ENCODE assay signal across 9 mouse cellular contexts in genomic region chr19:6453349-6453748, GRCm38 (mm10). TPM values are rescaled to one million over a fixed set of nuclear protein-coding genes. Genes with fewer than 3 reads are reported as not detected.
DNase-seq lines count a peak whose midpoint lies in the region; ATAC-seq and TF ChIP-seq lines count a peak whose summit lies in the region.
"Had no signal": no experiment of that assay in that cellular context is flagged by ENCODE, and none has a peak within 500 bp of the region (broad histone marks: within the 10 kb centered on the region; RNA-seq: fewer than 3 reads in every experiment).

No protein-coding gene starts in this region.

- DNase-seq in cerebellum, adult 18-20 months: peak; percentile 73 to 77
- peak; percentile 20 for DNase-seq in forebrain, embryonic 14.5 days (ENCODE audit: low spot score)
- DNase-seq in hindbrain, postnatal 0 days (ENCODE audit: low spot score): peak; percentile 88
- DNase-seq in embryo, embryonic 10.5 days (ENCODE audit: low spot score): no peak
- no peak for DNase-seq in embryo, embryonic 10 days (ENCODE audit: low spot score)
- no peak for DNase-seq in thymus, postnatal 14 days
- no peak for DNase-seq in kidney, adult 11 months

- no peaks in the 10 kb centered on the region for H3K9me3 ChIP-seq in forebrain, embryonic 14.5 days (replicated peaks; ENCODE audit: control insufficient read depth, low read length)
- H3K9me3 ChIP-seq in hindbrain, postnatal 0 days (ENCODE audit: low read length): no peaks in the 10 kb centered on the region
- no peaks in the 10 kb centered on the region for H3K9me3 ChIP-seq in midbrain, embryonic 16.5 days (replicated peaks; ENCODE audit: control insufficient read depth, low read length, poor library complexity, severe bottlenecking)

- peak overlapping the region; percentile 72 for H3K27ac ChIP-seq in forebrain, embryonic 14.5 days (ENCODE audit: low read depth, low read length)
- H3K27ac ChIP-seq in hindbrain, postnatal 0 days: peak overlapping the region; percentile 82
- H3K27ac ChIP-seq in midbrain, embryonic 16.5 days (ENCODE audit: low read length): peak overlapping the region; percentile 80
- H3K27ac ChIP-seq: liver, embryonic 14.5 days had no signal

- H3K9ac ChIP-seq in forebrain, embryonic 14.5 days (ENCODE audit: low read length): 0 out of 2 replicates have a peak overlapping the region, but pooled peaks have one; percentile 40
- H3K9ac ChIP-seq in hindbrain, postnatal 0 days (replicated peaks; ENCODE audit: low read length): 0 out of 2 replicates have a peak overlapping the region, but pooled peaks have one; percentile 15
- peak overlapping the region; percentile 51; the same call in 1 of the 2 replicates for H3K9ac ChIP-seq in midbrain, embryonic 16.5 days (ENCODE audit: low read depth, low read length)
- H3K9ac ChIP-seq: liver, embryonic 14.5 days had no signal

- peaks cover 29% of the 10 kb centered on the region for H3K4me1 ChIP-seq in forebrain, embryonic 14.5 days (ENCODE audit: control insufficient read depth, insufficient read depth, low read length)
- H3K4me1 ChIP-seq in hindbrain, postnatal 0 days (ENCODE audit: insufficient read depth, low read length): peaks cover 37% of the 10 kb centered on the region
- H3K4me1 ChIP-seq in midbrain, embryonic 16.5 days (ENCODE audit: control insufficient read depth, insufficient read depth, low read length): peaks cover 60% of the 10 kb centered on the region

- ATAC-seq in forebrain, embryonic 14.5 days: no peak
- peak; percentile 70 for ATAC-seq in hindbrain, postnatal 0 days
- peak; percentile 19 for ATAC-seq in midbrain, embryonic 16.5 days

- TF ChIP-seq CTCF in hindbrain, postnatal 0 days (IDR thresholded peaks at IDR 0.05; ENCODE audit: low read depth): no peak

- no peak overlapping the region for H3K4me2 ChIP-seq in forebrain, embryonic 14.5 days (ENCODE audit: low read length)
- 0 out of 2 replicates have a peak overlapping the region, but pooled peaks have one; percentile 5 for H3K4me2 ChIP-seq in hindbrain, postnatal 0 days (ENCODE audit: low read depth, low read length)
- H3K4me2 ChIP-seq in midbrain, embryonic 16.5 days (ENCODE audit: low read length): no peak overlapping the region

- no peak overlapping the region for H3K4me3 ChIP-seq in forebrain, embryonic 14.5 days (ENCODE audit: low read depth, low read length)
- no peak overlapping the region for H3K4me3 ChIP-seq in hindbrain, postnatal 0 days (ENCODE audit: low read length)
- no peak overlapping the region for H3K4me3 ChIP-seq in midbrain, embryonic 16.5 days (ENCODE audit: low read depth, low read length)

- 73% methylated on average over 8 of the region's 8 CpGs for WGBS in forebrain, embryonic 14.5 days
- WGBS in hindbrain, postnatal 0 days: 24% methylated on average over 8 of the region's 8 CpGs
- WGBS in midbrain, embryonic 16.5 days: 63% methylated on average over 8 of the region's 8 CpGs

- H3K36me3 ChIP-seq in forebrain, embryonic 14.5 days (ENCODE audit: control insufficient read depth, insufficient read depth, low read length): peaks cover 10% of the 10 kb centered on the region
- H3K36me3 ChIP-seq in hindbrain, postnatal 0 days (ENCODE audit: insufficient read depth, low read length): peaks cover 21% of the 10 kb centered on the region
- peaks cover 7% of the 10 kb centered on the region for H3K36me3 ChIP-seq in midbrain, embryonic 16.5 days (ENCODE audit: control insufficient read depth, insufficient read depth, low read length)

- H3K27me3 ChIP-seq in forebrain, embryonic 14.5 days (replicated peaks; ENCODE audit: control insufficient read depth, insufficient read depth, low read length): no peaks in the 10 kb centered on the region
- no peaks in the 10 kb centered on the region for H3K27me3 ChIP-seq in hindbrain, postnatal 0 days (ENCODE audit: insufficient read depth, low read length)
- H3K27me3 ChIP-seq in midbrain, embryonic 16.5 days (ENCODE audit: control insufficient read depth, insufficient read depth, low read depth, low read length): no peaks in the 10 kb centered on the region

RNA-seq across cellular contexts. Expression of gene Nrxn2, which starts 34.8 kb away (rescaled TPM):
- polyA plus RNA-seq in forebrain, embryonic 14.5 days (2014; fragmentation: Nextera tagmentation; extraction: Ambion mirVana): 39.5 and 41.7 TPM in 2 replicates
- total RNA-seq in hindbrain, postnatal 0 days (2014; rRNA removed): 355 and 426 TPM in 2 replicates
- polyA plus RNA-seq in hindbrain, postnatal 0 days (2015; fragmentation: Nextera tagmentation; extraction: Ambion mirVana): 54.4 and 60.4 TPM in 2 replicates
- polyA plus RNA-seq in midbrain, embryonic 16.5 days (2015; fragmentation: Nextera tagmentation; extraction: Ambion mirVana): 30.4 and 37.5 TPM in 2 replicates

RNA-seq across cellular contexts. Expression of gene Rasgrp2, which starts 54.2 kb away (rescaled TPM):
- 28.6 and 30.7 TPM in 2 replicates for polyA plus RNA-seq in forebrain, embryonic 14.5 days (2014; fragmentation: Nextera tagmentation; extraction: Ambion mirVana)
- 250 and 283 TPM in 2 replicates for total RNA-seq in hindbrain, postnatal 0 days (2014; rRNA removed)
- 230 and 252 TPM in 2 replicates for polyA plus RNA-seq in hindbrain, postnatal 0 days (2015; fragmentation: Nextera tagmentation; extraction: Ambion mirVana)
- 91.4 and 139 TPM in 2 replicates for polyA plus RNA-seq in midbrain, embryonic 16.5 days (2015; fragmentation: Nextera tagmentation; extraction: Ambion mirVana)

Comparison
In these comparisons a context has a peak if more than half of its experiments do, and no peak if none do; other contexts are left out.
1. DNase-seq: peak in cerebellum, adult 18-20 months (2 of 2), forebrain, embryonic 14.5 days (single experiment) and hindbrain, postnatal 0 days (single experiment); none in embryo, embryonic 10.5 days (single experiment), embryo, embryonic 10 days (single experiment), thymus, postnatal 14 days (single experiment) and kidney, adult 11 months (single experiment).
2. Peak in every context shown above with its lines, with median percentiles within 50 percentile points of each other: H3K27ac ChIP-seq and H3K9ac ChIP-seq.